Mouse (Mus musculus): Measurements from ENCODE around the gene Ryr2. TPM values are rescaled to one million over a fixed set of nuclear protein-coding genes. Genes with fewer than 3 reads are reported as not detected.

The Ryr2 gene
- total and polyA plus RNA-seq, 3 experiments: 0.11 to 0.13 TPM; not detected in 1

DNA sequence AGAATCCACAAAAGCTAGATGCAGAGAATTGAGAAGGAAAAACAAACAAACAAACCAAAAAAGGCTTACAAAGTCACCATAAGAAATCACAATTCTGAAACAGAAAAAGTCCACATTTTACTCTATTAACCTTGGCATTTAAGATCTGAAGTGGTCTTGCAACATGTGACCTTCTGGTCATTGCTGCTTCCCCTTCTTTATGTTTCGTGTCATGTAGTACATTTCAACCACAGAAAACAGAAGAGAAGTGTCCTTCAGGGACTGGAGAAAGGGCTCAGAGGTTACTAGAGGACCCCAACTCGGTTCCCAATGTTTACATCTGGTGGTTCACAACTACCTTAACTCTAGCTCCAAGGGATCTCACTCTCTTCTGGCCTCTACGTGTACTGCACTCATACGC, 59.7 kb downstream of the Ryr2 start:
- H3K4me3 ChIP-seq (replicated peaks in 1 of 3; ENCODE audit: low read depth in 2 of 3, low read length in 2 of 3, poor library complexity in 1 of 3): no peak overlapping the region
- DNase-seq (ENCODE audit: extremely low read depth): no peak
- no peak overlapping the region for H3K4me2 ChIP-seq (ENCODE audit: insufficient read depth, low read depth, poor library complexity, severe bottlenecking)
- no peak overlapping the region for H3K9ac ChIP-seq (ENCODE audit: insufficient read depth, low read depth)
- TF ChIP-seq E2F4 (IDR thresholded peaks at IDR 0.05; ENCODE audit: insufficient replicate concordance, low read depth, low read length) (no peak), MXI1 (IDR thresholded peaks at IDR 0.05; ENCODE audit: low read depth, low read length) (no peak), TCF12 (IDR thresholded peaks at IDR 0.05; ENCODE audit: low read depth, low read length) (no peak), RCOR1 (conservative IDR thresholded peaks at IDR 0.05; ENCODE audit: low read depth, low read length) (no peak), MEF2A (IDR thresholded peaks at IDR 0.05; ENCODE audit: borderline replicate concordance, low read depth, low read length) (no peak), MAX (IDR thresholded peaks at IDR 0.05; ENCODE audit: low read length) (no peak), NRF1 (IDR thresholded peaks at IDR 0.05; ENCODE audit: low read depth, low read length) (no peak), TBP (conservative IDR thresholded peaks at IDR 0.05; ENCODE audit: low read depth, low read length) (no peak), POLR2AphosphoS2 (IDR thresholded peaks at IDR 0.05; ENCODE audit: low read depth, low read length) (no peak)
- H3K9me3 ChIP-seq (replicated peaks; ENCODE audit: low read length): no peaks in the 10 kb centered on the region
- dilution Hi-C loops (cut with MboI; ENCODE audit: extremely low pct_ligation_motif_present, extremely low pct_unique_long_range_greater_than_20kb, low sequenced_read_pairs) (no loop called here), in situ Hi-C loops (cut with MboI; ENCODE audit: low pct_ligation_motif_present, low pct_unique_long_range_greater_than_20kb, low sequenced_read_pairs) (no loop called here)
- no peaks in the 10 kb centered on the region for H3K27me3 ChIP-seq (replicated peaks)
- no peaks in the 10 kb centered on the region for H3K36me3 ChIP-seq (replicated peaks in 1 of 2; ENCODE audit: control insufficient read depth in 1 of 2, insufficient read depth in 1 of 2, low read length in 1 of 2)
- H3K4me1 ChIP-seq (ENCODE audit: control insufficient read depth in 1 of 2, insufficient read depth in 2 of 2): no peaks in the 10 kb centered on the region
- no peaks in the 10 kb centered on the region for H3K79me2 ChIP-seq (replicated peaks; ENCODE audit: control insufficient read depth, extremely low read depth, insufficient read depth, poor library complexity, severe bottlenecking)
- no peak overlapping the region for H3K27ac ChIP-seq (ENCODE audit: insufficient read depth, low read depth)

DNA sequence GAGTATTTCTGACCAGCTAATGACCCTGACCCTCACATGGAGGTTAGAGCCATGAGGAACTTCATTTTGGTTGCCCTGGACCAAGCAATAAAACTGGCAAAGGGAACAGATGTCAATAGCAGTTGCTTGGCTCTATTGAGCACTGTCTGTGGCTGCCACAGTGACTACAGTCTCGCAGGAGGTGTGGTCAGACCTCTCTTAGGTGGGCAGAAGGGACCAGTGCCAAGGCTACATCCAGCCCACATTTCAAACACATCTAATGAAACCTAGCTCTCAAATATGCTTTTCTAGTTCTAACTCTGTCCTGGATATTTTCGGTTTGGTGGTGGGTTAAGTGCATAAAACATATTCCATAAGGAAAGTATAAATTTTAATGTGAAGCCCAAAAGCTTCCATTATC, 62.0 kb downstream of the Ryr2 start:
- no peaks in the 10 kb centered on the region for H3K4me1 ChIP-seq (ENCODE audit: control insufficient read depth in 1 of 2, insufficient read depth in 2 of 2)

DNA sequence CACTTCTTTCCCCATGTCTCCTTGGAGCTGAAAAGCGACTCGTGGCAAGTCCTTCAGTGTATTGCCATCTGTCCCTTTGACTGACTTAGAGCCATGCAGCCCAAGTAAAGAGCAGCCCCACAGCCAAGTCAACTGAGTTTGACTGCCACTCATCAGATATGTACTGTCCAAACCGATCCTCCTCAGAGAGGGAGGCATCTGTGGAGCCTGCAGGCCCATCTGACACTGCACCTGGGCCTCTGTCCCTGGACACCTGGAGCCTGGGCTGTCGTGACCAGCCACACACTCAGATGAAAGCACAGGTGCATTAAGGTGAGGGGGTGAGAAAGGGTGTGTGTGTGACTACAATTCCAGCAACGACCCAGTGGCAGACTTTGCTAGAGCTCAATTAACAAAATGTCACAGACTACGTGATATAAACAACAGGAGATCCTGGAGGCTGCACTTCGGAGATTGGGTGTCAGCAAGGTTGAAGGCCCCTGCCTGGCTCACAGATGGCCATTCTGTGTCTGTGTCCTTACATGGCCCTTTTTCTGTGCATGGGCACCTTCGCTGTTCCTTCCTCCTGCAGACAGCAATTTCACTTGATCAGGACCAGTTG, 63.8 kb downstream of the Ryr2 start:
- in situ Hi-C loops (cut with MboI; ENCODE audit: low pct_ligation_motif_present, low pct_unique_long_range_greater_than_20kb, low sequenced_read_pairs): no loop called here

More for the DNA sequence above, 62.0 kb downstream of the Ryr2 start:
- no peak overlapping the region for H3K9ac ChIP-seq (ENCODE audit: insufficient read depth, low read depth)
- dilution Hi-C loops (cut with MboI; ENCODE audit: extremely low pct_ligation_motif_present, extremely low pct_unique_long_range_greater_than_20kb, low sequenced_read_pairs) (no loop called here), in situ Hi-C loops (cut with MboI; ENCODE audit: low pct_ligation_motif_present, low pct_unique_long_range_greater_than_20kb, low sequenced_read_pairs) (no loop called here)
- no peak overlapping the region for H3K4me3 ChIP-seq (replicated peaks in 1 of 3; ENCODE audit: low read depth in 2 of 3, low read length in 2 of 3, poor library complexity in 1 of 3)
- H3K79me2 ChIP-seq (replicated peaks; ENCODE audit: control insufficient read depth, extremely low read depth, insufficient read depth, poor library complexity, severe bottlenecking): no peaks in the 10 kb centered on the region
- TF ChIP-seq USF1 (IDR thresholded peaks at IDR 0.05; ENCODE audit: low read depth, low read length) (no peak), IRF4 (IDR thresholded peaks at IDR 0.05; ENCODE audit: low read depth, low read length) (no peak), TCF12 (IDR thresholded peaks at IDR 0.05; ENCODE audit: low read depth, low read length) (no peak)
- no peak for DNase-seq (ENCODE audit: extremely low read depth)
- H3K27ac ChIP-seq (ENCODE audit: insufficient read depth, low read depth): no peak overlapping the region
- H3K36me3 ChIP-seq (replicated peaks in 1 of 2; ENCODE audit: control insufficient read depth in 1 of 2, insufficient read depth in 1 of 2, low read length in 1 of 2): no peaks in the 10 kb centered on the region
- no peaks in the 10 kb centered on the region for H3K9me3 ChIP-seq (replicated peaks; ENCODE audit: low read length)
- no peak overlapping the region for H3K4me2 ChIP-seq (ENCODE audit: insufficient read depth, low read depth, poor library complexity, severe bottlenecking)
- H3K27me3 ChIP-seq (replicated peaks): no peaks in the 10 kb centered on the region

More for the DNA sequence above, 63.8 kb downstream of the Ryr2 start:
- DNase-seq (ENCODE audit: extremely low read depth): no peak
- Histone ChIP-seq H3K27me3 (replicated peaks) (no peaks in the 10 kb centered on the region), H3K36me3 (replicated peaks in 1 of 2; ENCODE audit: control insufficient read depth in 1 of 2, insufficient read depth in 1 of 2, low read length in 1 of 2) (no peaks in the 10 kb centered on the region), H3K4me3 (replicated peaks in 1 of 3; ENCODE audit: low read depth in 2 of 3, low read length in 2 of 3, poor library complexity in 1 of 3) (no peak overlapping the region), H3K4me2 (ENCODE audit: insufficient read depth, low read depth, poor library complexity, severe bottlenecking) (no peak overlapping the region), H3K27ac (ENCODE audit: insufficient read depth, low read depth) (no peak overlapping the region), H3K9ac (ENCODE audit: insufficient read depth, low read depth) (no peak overlapping the region), H3K9me3 (replicated peaks; ENCODE audit: low read length) (no peaks in the 10 kb centered on the region), H3K4me1 (ENCODE audit: control insufficient read depth in 1 of 2, insufficient read depth in 2 of 2) (no peaks in the 10 kb centered on the region), H3K79me2 (replicated peaks; ENCODE audit: control insufficient read depth, extremely low read depth, insufficient read depth, poor library complexity, severe bottlenecking) (no peaks in the 10 kb centered on the region)
- dilution Hi-C loops (cut with MboI; ENCODE audit: extremely low pct_ligation_motif_present, extremely low pct_unique_long_range_greater_than_20kb, low sequenced_read_pairs): no loop called here
- no peak for TF ChIP-seq MYC (IDR thresholded peaks at IDR 0.05; ENCODE audit: low read depth, low read length)
- TF ChIP-seq NELFE (IDR thresholded peaks at IDR 0.05; ENCODE audit: low read depth, low read length): no peak
- no peak for TF ChIP-seq E2F4 (IDR thresholded peaks at IDR 0.05; ENCODE audit: insufficient replicate concordance, low read depth, low read length)
- no peak for TF ChIP-seq CHD2 (IDR thresholded peaks at IDR 0.05; ENCODE audit: low read length)
- no peak for TF ChIP-seq POLR2A (IDR thresholded peaks at IDR 0.05; ENCODE audit: low read depth, low read length)
- no peak for TF ChIP-seq CHD1 (IDR thresholded peaks at IDR 0.05; ENCODE audit: low read depth, low read length)
- TF ChIP-seq ZC3H11A (IDR thresholded peaks at IDR 0.05; ENCODE audit: low read depth, low read length): no peak
- TF ChIP-seq MAX (IDR thresholded peaks at IDR 0.05; ENCODE audit: low read length): no peak
- TF ChIP-seq JUND (conservative IDR thresholded peaks at IDR 0.05; ENCODE audit: low read depth, low read length): no peak
- no peak for TF ChIP-seq USF2 (conservative IDR thresholded peaks at IDR 0.05; ENCODE audit: low read depth, low read length)
- TF ChIP-seq BHLHE40 (IDR thresholded peaks at IDR 0.05; ENCODE audit: low read depth, low read length): no peak
- no peak for TF ChIP-seq HCFC1 (IDR thresholded peaks at IDR 0.05; ENCODE audit: low read depth, low read length)
- TF ChIP-seq GABPA (IDR thresholded peaks at IDR 0.05; ENCODE audit: insufficient replicate concordance, low read depth, low read length): no peak
- no peak for TF ChIP-seq ZMIZ1 (IDR thresholded peaks at IDR 0.05; ENCODE audit: low read depth, low read length)
- TF ChIP-seq MXI1 (IDR thresholded peaks at IDR 0.05; ENCODE audit: low read depth, low read length): no peak

All from CH12.LX (cell line).